Mouse (Mus musculus) liver, postnatal 0 days (tissue): ENCODE data around the gene Kif28. TPM values are rescaled to one million over a fixed set of nuclear protein-coding genes. Genes with fewer than 3 reads are reported as not detected.
A peak's percentile ranks its signal among the peaks of the same experiment; 100 is the strongest.
"Not testable (repeated sequence)": the region's sequence is repeated elsewhere in the genome, so short reads cannot be mapped to it uniquely, and the experiment has no call there.

ENCODE experiments used
- ATAC-seq: fragments of 200-750 bp; cut with Nextera tagmentation; 2 replicates; pipeline ENCODE4 v1.8.0; 2017; ENCODE audit warnings: mild to moderate bottlenecking, moderate library complexity
- DNase-seq: peaks from one replicate; pipeline ENCODE4 v3.0.0-alpha.2; 2016
- H3K27ac ChIP-seq: fragments of 300-500 bp; sonication (generic); 2 replicates; pipeline ENCODE4 v1.5.1; 2014; ENCODE audit warnings: antibody characterized with exemption, moderate library complexity, mild to moderate bottlenecking, low read depth
- H3K27me3 ChIP-seq: fragments of 300-500 bp; sonication (generic); 2 replicates; pipeline ENCODE4 v1.6.1; 2014; ENCODE audit warnings: low read length, control low read depth, mixed read lengths; ENCODE audit not compliant: insufficient read depth
- H3K36me3 ChIP-seq: fragments of 300-500 bp; sonication (generic); replicated peaks from 2 replicates; pipeline ENCODE4 v1.6.1; 2014; ENCODE audit warnings: mild to moderate bottlenecking, control low read depth, low read length, moderate library complexity, mixed read lengths; ENCODE audit not compliant: insufficient read depth
- H3K4me1 ChIP-seq: fragments of 300-500 bp; sonication (generic); 2 replicates; pipeline ENCODE4 v1.6.1; 2014; ENCODE audit warnings: antibody characterized with exemption, mild to moderate bottlenecking, control low read depth; ENCODE audit not compliant: insufficient read depth
- H3K4me2 ChIP-seq: fragments of 300-500 bp; sonication (generic); 2 replicates; pipeline ENCODE4 v1.6.1; 2014; ENCODE audit warnings: low read depth, mild to moderate bottlenecking, low read length, moderate library complexity, mixed read lengths
- H3K4me3 ChIP-seq: fragments of 300-500 bp; sonication (generic); 2 replicates; pipeline ENCODE4 v1.5.1; 2014; ENCODE audit warnings: low read depth, low read length
- H3K9ac ChIP-seq: fragments of 300-500 bp; sonication (generic); replicated peaks from 2 replicates; pipeline ENCODE4 v1.6.1; 2014; ENCODE audit warnings: mild to moderate bottlenecking, moderate library complexity
- H3K9me3 ChIP-seq: fragments of 300-500 bp; sonication (generic); 2 replicates; pipeline ENCODE4 v1.6.1; 2016; ENCODE audit warnings: mild to moderate bottlenecking, control low read depth, low read length, mixed read lengths
- CTCF ChIP-seq: sonication (generic); IDR thresholded peaks from 2 replicates; pipeline ENCODE4 v1.5.1; 2016; ENCODE audit warnings: antibody characterized with exemption, low read depth
- EP300 ChIP-seq: IDR thresholded peaks from 2 replicates; pipeline ENCODE4 v1.6.1; 2016; ENCODE audit warnings: antibody characterized with exemption, low read depth, mild to moderate bottlenecking
- WGBS: fragments of 180-500 bp; shearing (Covaris S2); extraction: QIAGEN DNeasy Blood & Tissue Kit; methylation state at CpG from one replicate; pipeline ENCODE4 v1.1.7; 2014; ENCODE audit not compliant: insufficient replicate concordance; 5-methylcytosine and 5-hydroxymethylcytosine counted together
- polyA plus RNA-seq: library from polyadenylated mRNA; unstranded; fragments of >200 nt; fragmentation: Nextera tagmentation; extraction: Ambion mirVana; gene quantifications from 2 replicates; pipeline ENCODE4 v1.2.1, GENCODE M21; 2015

Gene Kif28
- polyA plus RNA-seq, 1 experiment from 2014 or later: not detected

DNA sequence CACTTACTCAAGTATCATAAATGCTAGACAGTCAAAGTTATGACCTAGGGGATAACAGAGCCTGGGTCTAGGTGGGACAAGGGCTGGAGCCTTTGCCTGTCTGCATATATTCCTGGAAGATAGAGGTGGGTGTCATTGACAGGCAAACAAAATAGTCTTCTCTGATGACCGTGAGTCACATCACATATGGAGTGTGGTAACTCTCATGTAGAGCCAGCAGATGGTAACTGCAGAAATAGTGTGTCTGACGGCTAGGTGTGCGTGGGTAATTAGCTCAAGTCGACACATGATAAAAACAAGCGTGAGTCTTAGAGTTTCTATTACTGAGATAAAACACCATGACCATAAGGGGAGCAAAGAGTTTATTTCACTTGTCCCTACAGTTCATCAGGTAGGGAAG is 82.0 kb downstream of the Kif28 start:
- TF ChIP-seq CTCF: no peak
- no peak for TF ChIP-seq EP300
- Histone ChIP-seq H3K4me2 (no peak overlapping the region), H3K36me3 (no peaks in the 10 kb centered on the region), H3K27ac (no peak overlapping the region), H3K9me3 (no peaks in the 10 kb centered on the region), H3K4me3 (no peak overlapping the region), H3K9ac (no peak overlapping the region), H3K27me3 (peaks cover 4% of the 10 kb centered on the region), H3K4me1 (no peaks in the 10 kb centered on the region)
- no peak for DNase-seq
- no peak for ATAC-seq
- 89% methylated on average over 5 of the region's 5 CpGs for WGBS

DNA sequence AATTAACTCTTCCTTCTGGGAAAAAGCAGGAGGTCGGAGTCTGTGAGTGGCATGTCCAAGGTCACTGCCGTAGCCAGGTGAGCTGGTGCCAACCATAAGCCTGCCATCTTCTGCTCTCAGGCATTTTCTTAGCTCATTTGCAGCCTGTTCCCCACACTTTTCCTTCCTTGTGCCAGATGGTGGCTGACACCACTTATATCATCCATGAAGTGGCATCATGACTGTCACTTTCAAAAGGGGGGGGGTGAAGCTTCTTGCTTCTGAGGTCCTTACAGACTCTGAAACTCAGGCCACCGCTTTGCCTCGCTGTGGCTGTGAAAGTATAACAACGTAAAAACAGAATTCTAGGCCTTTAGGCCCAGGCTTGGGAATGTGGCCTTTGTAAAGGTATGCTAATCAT is 93.8 kb downstream of the Kif28 start:
- ATAC-seq: no peak
- 73% methylated on average over 5 of the region's 5 CpGs for WGBS
- no peak for TF ChIP-seq CTCF
- TF ChIP-seq EP300: no peak
- Histone ChIP-seq H3K4me3 (no peak overlapping the region), H3K9ac (no peak overlapping the region), H3K27me3 (no peaks in the 10 kb centered on the region), H3K36me3 (no peaks in the 10 kb centered on the region), H3K4me2 (no peak overlapping the region), H3K27ac (no peak overlapping the region), H3K4me1 (peaks cover 4% of the 10 kb centered on the region), H3K9me3 (no peaks in the 10 kb centered on the region)
- DNase-seq: no peak

DNA sequence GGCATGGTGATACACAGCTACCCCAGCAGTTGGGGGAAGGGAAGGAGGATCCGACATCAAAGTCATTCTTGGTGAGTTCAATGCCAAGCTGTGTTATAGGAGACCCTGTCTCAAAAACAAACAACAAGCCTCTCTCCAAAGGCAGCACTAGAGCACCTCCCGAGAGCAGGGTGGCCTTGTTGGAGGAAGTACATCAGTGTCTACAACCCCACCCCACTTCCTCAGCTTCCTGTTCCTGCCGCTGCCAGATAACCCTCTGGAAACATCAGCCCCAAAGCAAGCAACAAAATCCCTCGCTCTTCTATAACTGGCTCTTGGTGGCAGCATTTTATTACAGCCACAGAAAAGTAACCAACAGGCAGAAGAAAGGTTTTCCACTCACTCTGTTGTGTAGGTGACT is 94.8 kb downstream of the Kif28 start:
- no peak for TF ChIP-seq CTCF
- no peak for TF ChIP-seq EP300
- Histone ChIP-seq H3K4me2 (no peak overlapping the region), H3K4me3 (no peak overlapping the region), H3K36me3 (no peaks in the 10 kb centered on the region), H3K9ac (no peak overlapping the region), H3K4me1 (peaks cover 4% of the 10 kb centered on the region), H3K27me3 (no peaks in the 10 kb centered on the region), H3K27ac (no peak overlapping the region), H3K9me3 (no peaks in the 10 kb centered on the region)
- ATAC-seq (no peak), DNase-seq (no peak)
- WGBS: 22% methylated on average over 4 of the region's 4 CpGs

DNA sequence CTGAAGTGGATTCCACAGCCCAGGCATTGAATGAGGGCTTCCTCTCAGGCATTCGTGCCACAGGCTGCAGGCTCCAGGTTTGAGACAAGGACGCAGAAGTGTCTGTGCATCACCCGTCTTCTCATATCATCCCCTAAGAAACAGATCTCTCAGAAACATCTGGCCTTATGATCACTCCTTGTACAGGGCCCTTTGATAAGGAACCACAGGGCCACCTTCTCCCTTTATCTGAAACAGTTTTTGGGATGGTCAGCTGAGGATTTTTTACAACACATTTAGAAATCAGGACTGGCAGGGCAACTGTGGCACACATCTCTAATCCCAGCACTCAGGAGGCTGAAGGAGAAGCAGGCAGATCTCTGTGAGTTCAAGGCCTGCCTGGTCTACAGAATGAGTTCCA is 95.7 kb downstream of the Kif28 start:
- no peak overlapping the region for H3K9ac ChIP-seq
- 52% methylated on average over 3 of the region's 3 CpGs for WGBS
- ATAC-seq: peak; percentile 25; the same call in 1 of the 2 replicates
- H3K4me2 ChIP-seq: no peak overlapping the region
- no peaks in the 10 kb centered on the region for H3K27me3 ChIP-seq
- no peak for DNase-seq
- TF ChIP-seq CTCF (no peak), EP300 (peak; percentile 56; the same call in 1 of the 2 replicates)
- H3K27ac ChIP-seq: no peak overlapping the region
- H3K4me3 ChIP-seq: no peak overlapping the region
- peaks cover 4% of the 10 kb centered on the region for H3K4me1 ChIP-seq
- H3K9me3 ChIP-seq: no peaks in the 10 kb centered on the region
- no peaks in the 10 kb centered on the region for H3K36me3 ChIP-seq

DNA sequence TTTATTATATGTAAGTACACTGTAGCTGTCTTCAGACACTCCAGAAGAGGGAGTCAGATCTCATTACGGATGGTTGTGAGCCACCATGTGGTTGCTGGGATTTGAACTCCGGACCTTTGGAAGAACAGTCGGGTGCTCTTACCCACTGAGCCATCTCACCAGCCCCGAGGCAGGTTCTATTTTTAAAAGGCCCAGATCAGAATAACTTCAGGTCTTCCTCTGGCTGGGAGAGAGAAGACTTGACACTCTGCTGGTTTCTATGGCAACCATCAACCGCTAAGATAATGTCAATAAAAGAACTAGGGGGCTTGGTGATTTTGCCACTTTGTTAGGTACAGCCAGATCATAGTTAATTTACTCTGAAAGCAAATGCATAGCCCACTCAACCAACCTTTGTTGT is 96.4 kb downstream of the Kif28 start:
- not testable (repeated sequence) for H3K4me2 ChIP-seq, H3K9ac ChIP-seq, ATAC-seq, H3K27ac ChIP-seq, H3K27me3 ChIP-seq, H3K4me1 ChIP-seq, H3K36me3 ChIP-seq, H3K4me3 ChIP-seq, DNase-seq, H3K9me3 ChIP-seq
- 63% methylated on average over 4 of the region's 5 CpGs for WGBS

DNA sequence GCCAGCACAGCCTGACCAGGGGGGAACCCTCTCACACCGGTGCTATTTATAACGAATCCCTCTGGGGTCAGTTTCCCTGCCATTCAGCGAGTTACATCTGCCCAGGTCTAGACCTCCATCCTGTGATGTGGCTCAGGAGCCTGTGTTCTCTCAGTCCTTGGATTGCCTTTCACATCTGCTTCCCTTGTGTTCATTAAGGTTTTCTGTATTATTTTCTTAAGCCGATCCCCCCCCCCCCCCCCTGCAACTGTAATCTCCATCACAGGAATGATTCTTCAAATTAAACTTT is 99.1 kb downstream of the Kif28 start:
- 20% methylated on average over 4 of the region's 4 CpGs for WGBS
- no peak overlapping the region for H3K4me3 ChIP-seq
- no peak for ATAC-seq
- H3K36me3 ChIP-seq: no peaks in the 10 kb centered on the region
- H3K27me3 ChIP-seq: no peaks in the 10 kb centered on the region
- H3K9ac ChIP-seq: 0 out of 2 replicates have a peak overlapping the region, but pooled peaks have one; percentile 17
- H3K4me1 ChIP-seq: peaks cover 4% of the 10 kb centered on the region
- no peak for DNase-seq
- no peak overlapping the region for H3K27ac ChIP-seq
- no peaks in the 10 kb centered on the region for H3K9me3 ChIP-seq
- H3K4me2 ChIP-seq: no peak overlapping the region
- no peak for TF ChIP-seq EP300
- no peak for TF ChIP-seq CTCF

Other genes with a start within 250 kb of the Kif28 start
- 5.0 and 5.1 TPM in 2 replicates for gene Smyd3, start 227.2 kb downstream of the Kif28 start, polyA plus RNA-seq
- gene Tfb2m, start 199.0 kb downstream of the Kif28 start, polyA plus RNA-seq: 16.3 and 17.6 TPM in 2 replicates
- 5.0 and 5.8 TPM in 2 replicates for gene Cnst, start 198.9 kb downstream of the Kif28 start, polyA plus RNA-seq
- 9.0 and 9.9 TPM in 2 replicates for gene Sccpdh, start 77.1 kb downstream of the Kif28 start, polyA plus RNA-seq
- gene Gm10518, start 58.1 kb upstream of the Kif28 start, polyA plus RNA-seq: 0.09 TPM in 1 of 2 replicates, not detected in the other
- gene Ahctf1, start 58.4 kb upstream of the Kif28 start, polyA plus RNA-seq: 8.1 and 9.2 TPM in 2 replicates
- gene Cdc42bpa, start 215.2 kb upstream of the Kif28 start, polyA plus RNA-seq: 3.5 TPM in 2 replicates